Mouse (Mus musculus) heart, embryonic 12.5 days (tissue): ENCODE data around the gene Phf13. TPM values are rescaled to one million over a fixed set of nuclear protein-coding genes. Genes with fewer than 3 reads are reported as not detected.
"Not testable (repeated sequence)": the region's sequence is repeated elsewhere in the genome, so short reads cannot be mapped to it uniquely, and the experiment has no call there.

Source experiments
- ATAC-seq: fragments of 200-750 bp; cut with Nextera tagmentation; 2 replicates; pipeline ENCODE4 v1.8.0; 2017; ENCODE audit warnings: moderate TSS enrichment, moderate library complexity; ENCODE audit not compliant: insufficient number of reproducible peaks, low FRiP score
- H3K27ac ChIP-seq: fragments of 300-500 bp; sonication (generic); 2 replicates; pipeline ENCODE4 v1.5.1; 2016; ENCODE audit warnings: mild to moderate bottlenecking, moderate library complexity; ENCODE audit not compliant: poor library complexity, severe bottlenecking
- H3K27me3 ChIP-seq: fragments of 300-500 bp; sonication (generic); replicated peaks from 2 replicates; pipeline ENCODE4 v1.6.1; 2016; ENCODE audit warnings: mild to moderate bottlenecking, moderate library complexity
- H3K36me3 ChIP-seq: fragments of 300-500 bp; sonication (generic); 2 replicates; pipeline ENCODE4 v1.6.1; 2016; ENCODE audit warnings: mild to moderate bottlenecking, moderate library complexity
- H3K4me1 ChIP-seq: fragments of 300-500 bp; sonication (generic); replicated peaks from 2 replicates; pipeline ENCODE4 v1.6.1; 2016; ENCODE audit warnings: mild to moderate bottlenecking
- H3K4me2 ChIP-seq: fragments of 300-500 bp; sonication (generic); 2 replicates; pipeline ENCODE4 v1.6.1; 2016; ENCODE audit warnings: mild to moderate bottlenecking, moderate library complexity
- H3K4me3 ChIP-seq: fragments of 300-500 bp; sonication (generic); 2 replicates; pipeline ENCODE4 v1.5.1; 2016; ENCODE audit warnings: mild to moderate bottlenecking
- H3K9ac ChIP-seq: fragments of 300-500 bp; sonication (generic); 2 replicates; pipeline ENCODE4 v1.6.1; 2016; ENCODE audit warnings: mild to moderate bottlenecking, moderate library complexity
- H3K9me3 ChIP-seq: fragments of 300-500 bp; sonication (generic); replicated peaks from 2 replicates; pipeline ENCODE4 v1.6.1; 2016; ENCODE audit warnings: mild to moderate bottlenecking, moderate library complexity
- WGBS: fragments of 180-500 bp; shearing (Covaris S2); methylation state at CpG from one replicate; pipeline ENCODE4 v1.1.7; 2016; 5-methylcytosine and 5-hydroxymethylcytosine counted together
- polyA plus RNA-seq: library from polyadenylated mRNA; unstranded; fragments of >200 nt; fragmentation: Nextera tagmentation; extraction: Ambion mirVana; gene quantifications from 2 replicates; pipeline ENCODE4 v1.2.1, GENCODE M21; 2016

Phf13 gene
- 26.7 and 27.0 TPM in 2 replicates for polyA plus RNA-seq

GRCm38 (mm10) chr4:151996173-151996950 is at the start of gene Phf13:
Phf13 (minus strand) TSS chr4:151996258.
- ATAC-seq, result peak; percentile 97
- WGBS, result under 1% methylated on average over 93 of the region's 94 CpGs
- H3K27me3 ChIP-seq, result no peaks in the 10 kb centered on the region
- H3K36me3 ChIP-seq, result peaks cover 19% of the 10 kb centered on the region
- peaks cover 32% of the 10 kb centered on the region for H3K4me1 ChIP-seq
- peak within 1 kb of the TSS; percentile 89 for H3K4me2 ChIP-seq
- H3K27ac ChIP-seq, result peak within 1 kb of the TSS; percentile 90
- peak within 1 kb of the TSS; percentile 99 for H3K4me3 ChIP-seq
- no peaks in the 10 kb centered on the region for H3K9me3 ChIP-seq
- H3K9ac ChIP-seq, result peak within 1 kb of the TSS; percentile 100

GRCm38 (mm10) chr4:152044609-152045008 is 48.6 kb upstream of the Phf13 start:
- Histone ChIP-seq H3K27ac (no peak overlapping the region), H3K4me2 (no peak overlapping the region), H3K9me3 (no peaks in the 10 kb centered on the region), H3K4me1 (peaks cover 9% of the 10 kb centered on the region), H3K36me3 (peaks cover 79% of the 10 kb centered on the region), H3K4me3 (no peak overlapping the region), H3K27me3 (no peaks in the 10 kb centered on the region), H3K9ac (no peak overlapping the region)
- WGBS, result 83% methylated on average over 6 of the region's 6 CpGs
- no peak for ATAC-seq

DNA sequence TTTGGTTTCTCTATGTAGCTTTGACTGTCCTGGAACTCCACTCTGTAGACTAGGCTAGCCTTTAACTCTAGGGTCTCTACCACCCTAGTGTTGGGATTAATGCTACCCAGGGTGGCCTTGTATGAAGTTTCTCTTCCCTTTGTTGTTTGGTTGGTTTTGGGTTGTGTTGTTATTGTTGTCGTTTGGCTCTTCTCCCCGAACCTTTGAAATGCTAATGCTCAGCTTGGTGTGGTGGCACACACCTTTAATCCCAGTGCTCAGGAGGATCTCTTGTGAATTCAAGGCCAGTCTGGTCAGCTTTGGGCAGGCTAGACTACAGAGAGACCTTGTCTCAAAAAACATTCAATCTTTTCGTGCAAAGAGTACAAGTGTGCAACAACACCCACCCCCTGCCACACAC is 47.1 kb upstream of the Phf13 start:
- 84% methylated on average over 3 of the region's 3 CpGs for WGBS
- Histone ChIP-seq H3K4me1 (peaks cover 9% of the 10 kb centered on the region), H3K9ac (no peak overlapping the region), H3K4me3 (no peak overlapping the region), H3K36me3 (peaks cover 69% of the 10 kb centered on the region), H3K4me2 (no peak overlapping the region), H3K9me3 (no peaks in the 10 kb centered on the region), H3K27ac (no peak overlapping the region), H3K27me3 (no peaks in the 10 kb centered on the region)
- ATAC-seq, result no peak

GRCm38 (mm10) chr4:152041924-152042641 is 46.0 kb upstream of the Phf13 start:
- no peaks in the 10 kb centered on the region for H3K27me3 ChIP-seq
- peaks cover 58% of the 10 kb centered on the region for H3K36me3 ChIP-seq
- peaks cover 9% of the 10 kb centered on the region for H3K4me1 ChIP-seq
- H3K9me3 ChIP-seq, result no peaks in the 10 kb centered on the region
- WGBS, result 95% methylated on average over 22 of the region's 22 CpGs
- H3K4me2 ChIP-seq, result no peak overlapping the region
- no peak overlapping the region for H3K4me3 ChIP-seq
- no peak overlapping the region for H3K27ac ChIP-seq
- no peak overlapping the region for H3K9ac ChIP-seq
- ATAC-seq, result no peak

- Histone ChIP-seq H3K27ac (no peak overlapping the region), H3K9ac (peak overlapping the region; percentile 95), H3K9me3 (no peaks in the 10 kb centered on the region), H3K4me1 (peaks cover 9% of the 10 kb centered on the region), H3K27me3 (no peaks in the 10 kb centered on the region), H3K4me2 (peak overlapping the region; percentile 92), H3K4me3 (peak overlapping the region; percentile 91), H3K36me3 (peaks cover 40% of the 10 kb centered on the region)
- no peak for ATAC-seq
- WGBS, result 2% methylated on average over 25 of the region's 25 CpGs
Measured at GRCm38 (mm10) chr4:152039831-152040310, 43.8 kb upstream of the Phf13 start.

DNA sequence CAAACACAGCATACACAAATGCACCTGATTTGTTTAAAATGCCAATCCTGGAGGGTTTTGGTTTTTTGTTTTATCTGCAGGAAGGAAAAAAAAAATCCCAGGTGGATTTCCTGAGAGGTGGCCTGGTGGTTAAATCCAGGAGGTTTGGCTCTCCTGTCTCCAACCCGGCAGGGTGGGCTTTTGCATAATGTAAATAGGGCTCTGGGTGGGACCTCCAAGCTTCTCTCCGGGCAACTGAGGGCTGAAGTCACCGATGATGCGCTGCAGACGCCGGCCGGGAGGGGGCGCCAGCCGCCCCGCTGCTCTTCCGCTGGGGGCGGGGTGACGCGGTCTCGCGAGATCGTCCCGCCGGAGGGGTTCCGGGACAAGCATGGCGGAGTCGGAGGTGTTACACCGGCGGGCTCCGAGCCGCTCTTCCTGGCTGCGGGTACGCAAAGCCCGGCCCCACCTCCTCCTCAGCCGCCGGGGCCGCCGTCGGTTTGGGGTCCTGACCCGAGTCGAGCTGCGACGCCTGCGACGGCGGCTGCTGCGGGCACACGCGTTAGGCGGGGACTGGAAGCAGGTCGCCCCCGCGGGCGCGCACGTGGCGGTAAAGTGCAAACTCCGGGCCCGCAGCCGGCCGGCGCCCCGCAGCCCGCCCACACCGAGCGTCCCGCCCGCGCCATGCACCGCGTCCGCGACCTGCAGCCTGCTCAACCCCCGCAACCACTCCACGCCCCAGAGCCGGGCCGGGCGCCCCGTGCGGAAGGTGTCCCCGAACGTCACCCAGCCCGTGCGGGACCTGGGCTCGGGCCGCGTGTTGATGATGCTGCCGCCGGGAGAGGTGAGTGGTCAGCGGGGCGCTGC is 43.1 kb upstream of the Phf13 start, which contains the start of gene Nol9:
Nol9 (plus strand) TSS at position 337 of the 846 bp plus-strand sequence.
- H3K4me1 ChIP-seq, result peaks cover 9% of the 10 kb centered on the region
- WGBS, result under 1% methylated on average over 73 of the region's 86 CpGs
- H3K4me3 ChIP-seq, result peak within 1 kb of the TSS; percentile 91
- peaks cover 33% of the 10 kb centered on the region for H3K36me3 ChIP-seq
- H3K27me3 ChIP-seq, result no peaks in the 10 kb centered on the region
- H3K27ac ChIP-seq, result no peak within 1 kb of the TSS
- H3K9ac ChIP-seq, result peak within 1 kb of the TSS; percentile 95
- peak; percentile 89 for ATAC-seq
- no peaks in the 10 kb centered on the region for H3K9me3 ChIP-seq
- H3K4me2 ChIP-seq, result peak within 1 kb of the TSS; percentile 92

DNA sequence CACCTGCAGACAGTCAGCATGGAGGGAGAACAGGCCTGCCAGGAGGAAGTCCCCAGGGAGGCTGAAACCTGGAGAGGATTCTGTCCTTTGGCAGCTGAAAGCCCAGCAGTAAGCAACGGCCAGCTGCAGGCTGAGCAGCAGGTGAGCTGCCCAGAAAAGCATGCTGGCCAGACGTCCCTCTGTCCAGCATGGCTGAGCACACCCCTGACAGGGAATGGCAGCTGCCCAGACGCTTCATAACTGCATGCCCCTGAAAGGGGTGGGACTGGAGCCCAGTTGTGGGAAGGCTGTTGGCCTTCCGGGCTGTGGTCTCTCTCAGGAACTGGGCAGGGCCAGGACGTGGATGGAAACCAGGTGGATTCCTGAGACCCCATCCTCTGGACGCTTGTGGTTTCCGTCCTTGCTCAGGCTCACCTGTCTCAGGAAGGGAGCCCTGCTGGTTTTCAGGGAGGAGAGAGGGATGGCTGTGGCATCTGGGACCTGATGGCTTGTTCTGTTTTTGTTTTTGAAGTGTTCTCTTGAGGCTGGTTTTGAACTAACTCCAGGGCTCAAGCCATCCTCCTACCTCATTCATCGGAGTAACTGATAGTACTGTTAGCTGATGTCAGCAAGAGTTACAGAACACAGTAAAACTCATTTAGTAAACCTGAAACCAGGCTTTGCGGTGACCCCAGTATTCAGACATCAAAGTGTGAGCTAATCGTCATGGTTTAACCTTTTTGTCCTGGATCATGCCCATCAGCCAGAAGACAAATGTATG is 42.3 kb upstream of the Phf13 start, which contains the start of gene Tas1r1:
Tas1r1 (minus strand) TSS at position 344 of the 760 bp plus-strand sequence.
- ATAC-seq, result no peak

GRCm38 (mm10) chr4:152036464-152036863 is 40.4 kb upstream of the Phf13 start:
- H3K36me3 ChIP-seq, H3K4me2 ChIP-seq, H3K9ac ChIP-seq, H3K27ac ChIP-seq, H3K9me3 ChIP-seq, ATAC-seq, H3K4me3 ChIP-seq, H3K4me1 ChIP-seq: not testable (repeated sequence)
- 86% methylated on average over 6 of the region's 6 CpGs for WGBS
- H3K27me3 ChIP-seq, result peaks cover 24% of the 10 kb centered on the region

More for the DNA sequence above, 42.3 kb upstream of the Phf13 start, which contains the start of gene Tas1r1:
- Histone ChIP-seq H3K36me3 (peaks cover 26% of the 10 kb centered on the region), H3K4me2 (peak within 1 kb of the TSS; percentile 92), H3K9me3 (no peaks in the 10 kb centered on the region), H3K27me3 (peaks cover 7% of the 10 kb centered on the region; the same call in 1 of the 2 replicates), H3K4me3 (peak within 1 kb of the TSS; percentile 91), H3K4me1 (peaks cover 9% of the 10 kb centered on the region), H3K27ac (no peak within 1 kb of the TSS), H3K9ac (peak within 1 kb of the TSS; percentile 95)
- 39% methylated on average over 10 of the region's 10 CpGs for WGBS

- Histone ChIP-seq H3K4me2 (no peak overlapping the region), H3K36me3 (no peaks in the 10 kb centered on the region), H3K4me3 (no peak overlapping the region), H3K9ac (no peak overlapping the region), H3K4me1 (peaks cover 12% of the 10 kb centered on the region), H3K27ac (no peak overlapping the region), H3K9me3 (no peaks in the 10 kb centered on the region), H3K27me3 (peaks cover 30% of the 10 kb centered on the region)
- no peak for ATAC-seq
- 82% methylated on average over 13 of the region's 13 CpGs for WGBS
Measured at GRCm38 (mm10) chr4:152032922-152033321, 36.9 kb upstream of the Phf13 start.

DNA sequence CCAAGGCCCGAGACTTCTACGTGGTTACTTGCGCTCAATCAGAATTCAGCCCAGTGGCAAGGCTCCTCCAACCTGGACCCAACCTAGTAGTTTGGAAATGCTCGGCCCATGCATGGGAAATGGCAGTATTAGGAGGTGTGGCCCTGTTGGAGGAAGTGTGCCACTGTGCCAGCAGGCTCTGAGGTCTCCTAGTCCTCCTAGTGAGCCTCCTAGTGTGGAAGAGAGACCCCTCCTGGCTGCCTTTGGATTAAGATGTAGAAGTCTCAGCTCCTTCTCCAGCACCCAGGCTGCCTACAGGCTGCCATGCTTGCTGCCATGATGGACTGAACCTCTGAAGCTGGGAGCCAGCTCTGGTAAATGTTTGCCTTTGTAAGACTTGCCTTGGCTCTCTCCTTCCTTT is 33.9 kb upstream of the Phf13 start:
- H3K4me3 ChIP-seq, result no peak overlapping the region
- no peak for ATAC-seq
- peaks cover 30% of the 10 kb centered on the region for H3K27me3 ChIP-seq
- no peak overlapping the region for H3K27ac ChIP-seq
- H3K4me2 ChIP-seq, result no peak overlapping the region
- H3K9me3 ChIP-seq, result no peaks in the 10 kb centered on the region
- peaks cover 34% of the 10 kb centered on the region for H3K4me1 ChIP-seq
- WGBS, result 73% methylated on average over 4 of the region's 4 CpGs
- no peak overlapping the region for H3K9ac ChIP-seq
- H3K36me3 ChIP-seq, result peaks cover 1% of the 10 kb centered on the region; the same call in 1 of the 2 replicates
